Mouse (Mus musculus) spleen, adult 2 months (tissue): ENCODE data around the gene Chkb. TPM values are rescaled to one million over a fixed set of nuclear protein-coding genes. Genes with fewer than 3 reads are reported as not detected.

Experiments
- DNase-seq, 2 experiments: peaks; one replicate each; pipeline versions ENCODE4 v3.0.0 to v3.0.0-alpha.2; 2012 to 2021; ENCODE audit warnings: low spot score in 2 of 2, low read depth in 1 of 2
- H3K27ac ChIP-seq: fragments of 200-500 bp; 2 replicates; pipeline ENCODE4 v1.5.1; 2012; ENCODE audit warnings: low read length, inconsistent platforms; ENCODE audit not compliant: insufficient read depth
- H3K27me3 ChIP-seq: fragments of 200-500 bp; 2 replicates; pipeline ENCODE4 v1.6.1; 2012; ENCODE audit warnings: mild to moderate bottlenecking, moderate library complexity, low read length, inconsistent platforms; ENCODE audit not compliant: control insufficient read depth, insufficient read depth
- H3K36me3 ChIP-seq: fragments of 200-500 bp; 2 replicates; pipeline ENCODE4 v1.6.1; 2012; ENCODE audit warnings: mild to moderate bottlenecking, low read length, inconsistent platforms; ENCODE audit not compliant: control insufficient read depth, insufficient read depth
- H3K4me1 ChIP-seq: fragments of 200-500 bp; 2 replicates; pipeline ENCODE4 v1.6.1; 2011; ENCODE audit warnings: inconsistent platforms; ENCODE audit not compliant: control insufficient read depth, insufficient read depth, insufficient read length
- H3K4me3 ChIP-seq: fragments of 200-500 bp; 2 replicates; pipeline ENCODE4 v1.5.1; 2011; ENCODE audit warnings: mild to moderate bottlenecking, inconsistent platforms; ENCODE audit not compliant: insufficient read depth, insufficient read length; ENCODE audit errors: extremely low read depth
- CTCF ChIP-seq: fragments of 200-500 bp; IDR thresholded peaks from 2 replicates; pipeline ENCODE4 v1.5.1; 2011; ENCODE audit warnings: mild to moderate bottlenecking, inconsistent platforms; ENCODE audit not compliant: insufficient read depth, insufficient read length, insufficient replicate concordance; ENCODE audit errors: extremely low read depth
- POLR2A ChIP-seq: fragments of 200-500 bp; IDR thresholded peaks from 2 replicates; pipeline ENCODE4 v1.6.1; 2011; ENCODE audit warnings: low read depth, low read length, inconsistent platforms
- WGBS: fragments of 180-500 bp; shearing (Covaris S2); methylation state at CpG from one replicate; pipeline ENCODE4 v1.1.7; 2018; 5-methylcytosine and 5-hydroxymethylcytosine counted together
- polyA plus RNA-seq: library from polyadenylated mRNA; depleted of rRNA; stranded (reverse); fragments of >200 nt; gene quantifications from 2 replicates; pipeline ENCODE4 v1.2.3, GENCODE M21; 2012

Chkb gene
- polyA plus RNA-seq, 1 experiment, result 62.6 TPM

- 73% methylated on average over 10 of the region's 10 CpGs for WGBS
- TF ChIP-seq POLR2A (no peak), CTCF (no peak)
- Histone ChIP-seq H3K27me3 (no peaks in the 10 kb centered on the region), H3K4me3 (no peak overlapping the region), H3K27ac (no peak overlapping the region), H3K4me1 (no peaks in the 10 kb centered on the region), H3K36me3 (no peaks in the 10 kb centered on the region)
- DNase-seq, result no peak
Measured at GRCm38 (mm10) chr15:89404831-89405623, 24.7 kb downstream of the Chkb start.

DNA sequence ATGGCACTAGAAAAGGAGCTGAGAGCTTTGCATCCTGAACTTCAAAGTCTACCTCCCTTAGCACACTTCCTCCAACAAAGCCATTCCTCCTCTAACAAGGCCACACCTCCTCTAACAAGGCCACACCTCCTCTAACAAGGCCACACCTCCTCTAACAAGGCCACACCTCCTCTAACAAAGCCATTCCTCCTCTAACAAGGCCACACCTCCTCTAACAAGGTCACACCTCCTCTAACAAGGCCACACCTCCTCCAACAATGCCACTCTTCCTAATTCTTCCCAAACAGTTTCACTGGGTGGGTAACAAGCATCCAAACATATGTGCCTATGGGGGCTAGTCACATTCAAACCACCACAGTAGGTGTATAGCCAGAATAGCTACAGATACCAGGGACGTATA, 27.2 kb downstream of the Chkb start:
- 88% methylated on average over 1 of the region's 1 CpGs for WGBS
- Histone ChIP-seq H3K36me3 (no peaks in the 10 kb centered on the region), H3K4me3 (no peak overlapping the region), H3K27ac (no peak overlapping the region), H3K4me1 (no peaks in the 10 kb centered on the region), H3K27me3 (no peaks in the 10 kb centered on the region)
- DNase-seq, result no peak
- no peak for TF ChIP-seq CTCF
- TF ChIP-seq POLR2A, result no peak

DNA sequence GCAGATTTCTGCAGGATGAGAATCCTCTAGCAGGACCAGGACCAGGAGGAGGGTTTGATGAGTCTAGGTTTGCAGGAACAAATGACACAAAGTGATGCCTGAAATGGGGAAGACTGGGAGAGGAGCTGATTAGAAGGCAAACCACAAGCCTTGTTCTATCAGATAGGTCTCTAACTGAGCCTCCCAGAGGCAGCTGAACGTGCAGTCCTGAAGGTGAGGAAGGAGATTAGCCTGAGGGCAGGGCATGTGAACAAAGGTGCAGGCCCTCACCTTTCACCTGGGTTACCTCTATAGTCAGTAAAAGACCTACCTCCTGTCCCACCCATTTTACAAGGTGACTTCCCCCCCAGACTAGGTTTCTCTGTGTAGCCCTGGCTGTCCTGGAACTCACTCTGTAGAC, 30.0 kb downstream of the Chkb start:
- no peak for DNase-seq

DNA sequence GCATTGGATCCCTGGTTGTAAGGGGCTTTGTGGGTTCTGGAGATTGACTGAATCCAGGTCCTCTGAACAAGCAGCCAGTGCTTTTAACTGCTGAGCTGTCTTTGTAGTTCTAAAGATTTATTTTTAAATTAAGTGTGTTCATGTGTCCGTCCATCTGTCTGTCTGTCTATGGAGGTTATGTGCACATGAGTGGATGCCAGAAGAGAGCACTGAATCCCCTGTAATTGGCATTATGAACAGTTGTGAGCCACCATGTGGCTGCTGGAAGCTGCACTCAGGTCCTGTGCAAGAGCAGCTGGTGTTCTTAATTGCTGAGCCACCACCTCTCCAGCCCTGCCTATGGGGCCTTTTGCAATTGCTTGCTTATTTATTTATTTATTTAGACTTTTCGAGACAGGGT, 31.6 kb downstream of the Chkb start:
- TF ChIP-seq CTCF, result no peak
- TF ChIP-seq POLR2A, result no peak
- Histone ChIP-seq H3K4me3 (no peak overlapping the region), H3K27ac (no peak overlapping the region), H3K36me3 (no peaks in the 10 kb centered on the region), H3K4me1 (no peaks in the 10 kb centered on the region), H3K27me3 (no peaks in the 10 kb centered on the region)
- DNase-seq, result no peak
- 96% methylated on average over 2 of the region's 2 CpGs for WGBS

More for the DNA sequence above, 30.0 kb downstream of the Chkb start:
- WGBS, result 73% methylated on average over 1 of the region's 1 CpGs
- Histone ChIP-seq H3K27ac (no peak overlapping the region), H3K27me3 (no peaks in the 10 kb centered on the region), H3K4me1 (no peaks in the 10 kb centered on the region), H3K36me3 (no peaks in the 10 kb centered on the region), H3K4me3 (no peak overlapping the region)
- no peak for TF ChIP-seq POLR2A
- TF ChIP-seq CTCF, result no peak

- 95% methylated on average over 4 of the region's 4 CpGs for WGBS
- no peak overlapping the region for H3K27ac ChIP-seq
- TF ChIP-seq CTCF (no peak), POLR2A (no peak)
- H3K4me1 ChIP-seq, result no peaks in the 10 kb centered on the region
- no peak overlapping the region for H3K4me3 ChIP-seq
- no peaks in the 10 kb centered on the region for H3K36me3 ChIP-seq
- DNase-seq, result no peak
- H3K27me3 ChIP-seq, result no peaks in the 10 kb centered on the region
Measured at GRCm38 (mm10) chr15:89396883-89397282, 32.8 kb downstream of the Chkb start.

GRCm38 (mm10) chr15:89390081-89390480, 39.6 kb downstream of the Chkb start:
- Histone ChIP-seq H3K27me3 (no peaks in the 10 kb centered on the region), H3K27ac (no peak overlapping the region), H3K36me3 (no peaks in the 10 kb centered on the region), H3K4me1 (no peaks in the 10 kb centered on the region), H3K4me3 (no peak overlapping the region)
- DNase-seq, result no peak
- WGBS, result 93% methylated on average over 10 of the region's 10 CpGs
- TF ChIP-seq CTCF (no peak), POLR2A (no peak)

DNA sequence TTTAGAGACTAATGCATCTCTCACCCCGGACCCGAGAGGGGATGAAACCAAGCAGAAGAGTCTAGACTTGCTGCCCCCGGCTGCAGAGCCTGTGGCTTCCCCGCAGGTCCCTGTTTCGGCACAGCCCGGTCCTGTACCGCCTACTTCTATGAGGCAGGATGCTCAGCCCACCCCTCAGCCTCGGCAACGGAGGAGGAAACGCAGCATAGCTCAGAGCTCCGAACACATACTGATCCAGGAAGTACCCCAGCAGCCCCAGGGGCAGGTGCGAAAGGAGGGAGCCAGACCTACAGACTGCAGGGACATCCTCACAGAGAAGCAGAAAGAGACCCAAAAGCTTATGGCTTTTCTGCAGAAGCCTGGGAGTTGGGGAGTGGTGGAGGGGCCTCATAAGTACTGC, 42.6 kb downstream of the Chkb start:
- WGBS, result 11% methylated on average over 12 of the region's 12 CpGs
- TF ChIP-seq POLR2A (no peak), CTCF (no peak)
- no peak overlapping the region for H3K27ac ChIP-seq
- no peak overlapping the region for H3K4me3 ChIP-seq
- H3K4me1 ChIP-seq, result no peaks in the 10 kb centered on the region
- no peaks in the 10 kb centered on the region for H3K27me3 ChIP-seq
- H3K36me3 ChIP-seq, result no peaks in the 10 kb centered on the region
- no peak for DNase-seq
